Mouse (Mus musculus) kidney, postnatal 14 days (tissue): ENCODE results near the gene AC124502.3.

Experiments
- DNase-seq: peaks from one replicate; pipeline ENCODE4 v3.0.0; 2022; ENCODE audit warnings: mixed read lengths

The AC124502.3 gene

GRCm38 (mm10) chr19:5060365-5061330, 22.0 kb downstream of the AC124502.3 start:
- DNase-seq = peak; percentile 33

GRCm38 (mm10) chr19:5062041-5062440, 23.4 kb downstream of the AC124502.3 start:
- no peak for DNase-seq

GRCm38 (mm10) chr19:5062446-5062845, 23.8 kb downstream of the AC124502.3 start:
- no peak for DNase-seq

- DNase-seq = no peak
Measured at GRCm38 (mm10) chr19:5065104-5065503, 26.4 kb downstream of the AC124502.3 start.

- no peak for DNase-seq
Measured at GRCm38 (mm10) chr19:5067040-5067799, 28.5 kb downstream of the AC124502.3 start.

- peak; percentile 87 for DNase-seq
Measured at GRCm38 (mm10) chr19:5067867-5068569, 29.3 kb downstream of the AC124502.3 start, which contains the start of gene Cd248. Gene Cd248, plus strand, starts transcription at chr19:5068078.

GRCm38 (mm10) chr19:5068570-5069234, 30.0 kb downstream of the AC124502.3 start:
- DNase-seq = no peak

GRCm38 (mm10) chr19:5069486-5069885, 30.8 kb downstream of the AC124502.3 start:
- DNase-seq = no peak

GRCm38 (mm10) chr19:5069978-5070377, 31.3 kb downstream of the AC124502.3 start:
- no peak for DNase-seq

GRCm38 (mm10) chr19:5071077-5071476, 32.4 kb downstream of the AC124502.3 start:
- DNase-seq = no peak

- DNase-seq = peak; percentile 88
Measured at GRCm38 (mm10) chr19:5071545-5072369, 33.1 kb downstream of the AC124502.3 start.

GRCm38 (mm10) chr19:5072389-5073019, 33.8 kb downstream of the AC124502.3 start:
- DNase-seq = peak; percentile 49

GRCm38 (mm10) chr19:5073028-5073427, 34.3 kb downstream of the AC124502.3 start:
- peak; percentile 68 for DNase-seq

- DNase-seq = no peak
Measured at GRCm38 (mm10) chr19:5073518-5073917, 34.8 kb downstream of the AC124502.3 start.

GRCm38 (mm10) chr19:5079279-5079678, 40.6 kb downstream of the AC124502.3 start:
- DNase-seq = no peak

- DNase-seq = no peak
Measured at GRCm38 (mm10) chr19:5082005-5082404, 43.3 kb downstream of the AC124502.3 start.

- DNase-seq = no peak
Measured at GRCm38 (mm10) chr19:5082596-5082995, 43.9 kb downstream of the AC124502.3 start.

- DNase-seq = no peak
Measured at GRCm38 (mm10) chr19:5083961-5084833, 45.5 kb downstream of the AC124502.3 start.

GRCm38 (mm10) chr19:5084834-5085144, 46.1 kb downstream of the AC124502.3 start:
- no peak for DNase-seq
